Mouse (Mus musculus): ENCODE data around the gene Snrnp35. TPM values are rescaled to one million over a fixed set of nuclear protein-coding genes. Genes with fewer than 3 reads are reported as not detected.
A peak's percentile ranks its signal among the peaks of the same experiment; 100 is the strongest.
"Not testable (repeated sequence)": the region's sequence is repeated elsewhere in the genome, so short reads cannot be mapped to it uniquely, and the experiment has no call there.

The Snrnp35 gene
- polyA plus RNA-seq, 3 experiments from 2014 or later = 6.5 to 12.1 (median 9.7) TPM

DNA sequence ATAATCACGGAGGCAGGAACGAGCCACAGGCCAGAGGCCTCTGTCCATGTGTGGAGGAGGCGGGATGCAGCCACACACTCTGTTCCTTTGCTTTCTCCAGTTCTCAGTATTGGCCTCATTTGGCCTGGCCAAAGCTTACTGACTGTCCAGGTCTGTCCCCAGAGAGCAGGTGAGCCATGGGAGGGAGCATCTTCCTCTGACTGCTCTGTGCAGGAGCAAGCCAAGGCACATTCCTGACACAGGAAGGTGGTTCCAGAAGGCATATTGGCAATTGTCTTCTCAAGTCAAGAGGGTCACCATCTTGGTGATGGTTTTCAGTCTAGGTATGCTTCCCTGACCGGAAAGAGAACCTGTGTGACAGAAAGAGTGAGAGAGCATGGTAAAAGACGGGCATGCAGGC, 19.5 kb upstream of the Snrnp35 start:
- no peak for ATAC-seq

DNA sequence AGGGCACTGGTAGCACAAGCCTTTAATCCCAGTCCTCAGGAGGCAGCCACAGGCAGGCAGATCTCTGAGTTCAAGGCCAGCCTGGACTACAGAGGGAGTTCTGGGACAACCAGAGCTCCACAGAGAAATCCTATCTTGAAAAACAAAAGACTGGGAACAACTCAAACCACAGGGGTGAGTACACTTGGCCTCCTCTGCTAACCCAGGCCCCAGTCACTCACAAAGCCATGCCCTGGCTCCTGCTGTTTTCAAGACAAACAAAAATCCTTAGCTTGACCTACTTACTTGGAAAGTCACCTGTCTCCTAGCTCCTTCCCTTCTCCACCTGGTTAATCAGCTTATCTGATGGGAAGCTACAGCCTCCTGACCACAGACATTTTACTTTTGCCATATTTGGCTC, 18.0 kb upstream of the Snrnp35 start:
- no peak for ATAC-seq

GRCm38 (mm10) chr5:124467766-124468165, 15.2 kb upstream of the Snrnp35 start:
- no peak for ATAC-seq

- ATAC-seq = no peak
These were observed 14.6 kb upstream of the Snrnp35 start for GRCm38 (mm10) chr5:124468365-124468764.

DNA sequence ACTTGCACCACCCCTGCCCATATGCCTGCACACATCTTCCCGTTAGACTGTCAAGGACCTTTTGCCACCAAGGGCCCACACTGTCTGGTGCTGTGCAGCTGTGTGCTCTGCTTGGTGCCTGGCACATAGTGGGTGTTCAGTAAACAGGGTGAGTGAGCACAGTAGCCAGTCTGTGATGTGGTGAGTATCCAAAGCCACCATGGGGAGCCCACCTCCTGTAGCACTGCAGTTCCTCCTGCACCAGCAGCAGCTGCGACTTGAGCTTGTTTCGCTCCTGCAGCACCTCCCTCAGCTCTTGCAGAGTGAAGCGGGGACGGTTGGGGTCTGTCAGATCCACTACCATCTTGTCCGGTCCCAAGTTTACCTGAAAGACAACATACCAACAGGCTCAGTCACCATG, 13.4 kb upstream of the Snrnp35 start:
- no peak for ATAC-seq

GRCm38 (mm10) chr5:124470591-124471171, 12.3 kb upstream of the Snrnp35 start:
- ATAC-seq = no peak

- ATAC-seq = no peak
These were observed 4.1 kb upstream of the Snrnp35 start for GRCm38 (mm10) chr5:124478873-124479204.

DNA sequence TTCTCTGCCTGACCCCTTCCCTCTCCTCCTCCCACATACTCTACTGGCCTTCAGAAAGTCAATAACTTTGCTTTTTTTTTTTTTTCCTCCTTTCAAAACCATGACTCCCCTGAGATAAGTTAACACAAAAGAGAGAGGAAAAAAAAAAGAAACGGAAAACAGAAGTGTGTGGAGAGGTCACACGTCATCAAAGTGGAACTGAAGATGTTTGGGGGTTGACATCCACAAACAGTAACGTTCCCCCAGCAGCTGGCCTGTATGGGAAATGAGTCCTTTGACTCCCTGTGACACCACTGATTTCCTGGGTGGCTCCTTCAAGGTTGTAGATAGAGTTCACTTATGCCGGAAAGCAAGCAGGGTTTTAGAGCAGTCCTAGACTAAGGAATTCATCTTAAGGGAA, 2.8 kb upstream of the Snrnp35 start:
- no peak for ATAC-seq

GRCm38 (mm10) chr5:124481714-124482113, 1.2 kb upstream of the Snrnp35 start:
- no peak for ATAC-seq

DNA sequence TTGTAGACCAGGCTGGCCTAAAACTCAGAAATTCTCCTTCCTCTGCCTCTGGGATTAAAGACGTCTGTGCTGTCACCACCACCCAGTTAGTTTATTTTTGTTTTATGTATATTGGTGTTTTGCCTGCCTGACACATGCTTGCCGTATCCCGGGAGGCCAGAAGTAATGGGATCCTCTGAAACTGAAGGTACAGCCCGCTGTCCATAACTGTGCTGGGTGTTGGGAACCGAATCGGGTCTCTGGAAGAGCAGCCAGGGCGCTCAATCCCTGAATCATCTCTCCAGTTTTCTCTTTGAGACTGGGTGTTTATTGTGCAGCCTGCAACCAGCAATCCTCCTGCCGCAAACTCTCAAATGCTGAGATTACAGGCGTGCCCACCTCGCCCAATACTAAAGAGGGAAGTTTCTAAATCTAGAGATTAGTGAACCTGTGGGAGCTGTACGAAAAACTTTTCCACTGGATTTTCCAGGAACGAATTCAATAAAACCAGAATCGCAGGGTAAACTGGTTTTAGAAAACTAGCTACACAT, 433 bp upstream of the Snrnp35 start:
- ATAC-seq = no peak

GRCm38 (mm10) chr5:124483655-124484396, 892 bp downstream of the Snrnp35 start:
- ATAC-seq = peak; percentile 27

DNA sequence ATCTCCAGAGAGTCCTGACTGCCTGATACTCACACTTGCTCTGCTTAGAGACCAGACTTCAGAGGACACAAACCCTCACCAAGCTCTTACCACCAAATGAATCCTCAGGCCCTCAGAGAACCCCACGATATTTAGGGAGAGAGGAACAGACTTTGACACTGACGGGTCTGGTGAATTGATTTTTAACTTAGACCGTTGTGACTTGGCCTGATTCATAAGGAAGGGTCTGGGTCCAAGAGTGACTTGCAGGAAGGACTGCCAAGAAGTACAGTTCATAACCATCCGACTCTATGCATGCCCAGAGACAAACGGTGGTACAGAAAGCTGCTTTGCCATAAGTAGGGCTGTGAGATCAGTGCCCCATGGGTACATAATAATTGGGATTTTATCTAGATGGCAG, 2.7 kb downstream of the Snrnp35 start:
- no peak for ATAC-seq

DNA sequence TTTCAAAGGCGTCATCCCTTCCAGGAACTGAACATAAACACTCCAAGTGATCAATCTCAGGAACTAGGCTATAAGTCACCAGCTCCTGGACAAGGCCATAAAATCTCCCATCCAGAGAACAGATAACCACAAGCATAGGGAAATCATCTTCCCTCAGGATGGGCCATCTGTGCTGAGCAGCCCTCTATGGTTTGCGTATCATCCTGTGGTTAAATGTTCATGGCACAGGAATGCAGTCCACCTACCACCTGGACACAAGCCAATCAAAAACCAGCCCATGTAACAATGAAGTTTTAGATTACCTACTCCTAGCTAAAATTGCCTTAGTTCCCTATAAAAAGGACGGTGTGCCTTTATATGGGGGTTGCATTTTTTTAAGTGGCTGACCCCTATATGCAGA, 6.0 kb downstream of the Snrnp35 start:
- no peak for ATAC-seq

- ATAC-seq = no peak
These were observed 8.8 kb downstream of the Snrnp35 start for GRCm38 (mm10) chr5:124491732-124492131.

GRCm38 (mm10) chr5:124492618-124493017, 9.7 kb downstream of the Snrnp35 start:
- ATAC-seq = no peak

- ATAC-seq = no peak
These were observed 10.5 kb downstream of the Snrnp35 start for GRCm38 (mm10) chr5:124493455-124493854.

DNA sequence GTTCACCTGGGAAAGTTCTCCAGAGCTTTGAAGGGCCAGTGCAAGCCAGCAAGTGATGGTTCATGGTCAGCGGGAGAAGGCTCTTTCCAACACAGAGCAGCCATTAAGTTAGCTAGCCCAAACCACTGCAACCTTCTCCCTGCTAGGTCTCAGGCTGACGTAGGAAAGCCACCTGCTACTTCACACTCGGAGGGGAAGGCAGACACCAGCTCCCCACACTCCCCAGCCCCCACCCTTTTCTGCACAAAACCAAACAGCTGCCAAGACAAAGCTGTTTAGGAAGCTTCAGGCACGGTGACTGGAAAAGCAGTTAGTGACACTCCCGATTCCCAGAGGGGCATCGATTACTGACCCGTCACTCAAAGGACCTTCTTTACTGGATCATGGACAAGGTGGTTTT, 12.6 kb downstream of the Snrnp35 start:
- no peak for ATAC-seq

DNA sequence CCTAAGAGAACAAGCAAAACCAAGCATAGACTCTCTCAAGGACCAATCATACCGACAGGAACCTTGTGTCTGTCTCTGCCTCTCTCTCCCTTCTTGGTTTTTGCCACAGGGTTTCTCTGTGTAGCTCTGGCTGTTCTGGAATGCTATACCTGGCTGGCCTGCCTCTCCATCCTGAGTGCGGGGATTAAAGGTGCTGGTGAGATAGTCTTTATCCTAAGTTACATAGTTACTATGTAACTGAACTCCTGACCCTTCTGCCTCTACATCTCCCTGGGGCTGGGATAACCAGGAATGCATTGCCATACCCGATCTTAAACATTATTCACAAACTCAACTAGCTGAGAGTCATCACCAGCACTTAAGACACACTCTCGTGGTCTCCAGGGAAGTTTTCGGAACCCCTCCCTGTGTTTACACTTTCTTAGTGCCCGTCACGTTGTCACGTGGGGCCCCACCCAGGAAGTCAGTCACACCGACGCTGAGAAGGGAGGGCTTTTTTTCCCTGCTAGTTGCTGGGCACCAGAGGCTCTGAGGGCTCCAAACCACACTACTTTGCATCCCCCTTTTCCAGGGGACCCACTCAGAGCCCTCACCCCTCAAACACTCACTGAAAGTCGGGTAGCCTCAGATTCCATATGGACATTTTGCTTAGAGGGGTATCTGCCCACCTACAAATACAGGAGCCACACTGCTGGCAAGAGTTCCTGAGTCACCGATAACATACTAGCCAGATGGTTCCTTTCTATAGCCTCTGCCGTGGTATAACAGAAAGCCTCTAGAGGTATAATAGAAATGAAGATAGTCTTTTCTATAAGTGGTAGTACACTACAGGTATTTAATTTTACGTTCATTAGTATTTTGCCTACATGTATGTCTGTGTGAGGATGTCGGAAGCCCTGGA, 13.9 kb downstream of the Snrnp35 start:
- peak; percentile 96 for ATAC-seq

DNA sequence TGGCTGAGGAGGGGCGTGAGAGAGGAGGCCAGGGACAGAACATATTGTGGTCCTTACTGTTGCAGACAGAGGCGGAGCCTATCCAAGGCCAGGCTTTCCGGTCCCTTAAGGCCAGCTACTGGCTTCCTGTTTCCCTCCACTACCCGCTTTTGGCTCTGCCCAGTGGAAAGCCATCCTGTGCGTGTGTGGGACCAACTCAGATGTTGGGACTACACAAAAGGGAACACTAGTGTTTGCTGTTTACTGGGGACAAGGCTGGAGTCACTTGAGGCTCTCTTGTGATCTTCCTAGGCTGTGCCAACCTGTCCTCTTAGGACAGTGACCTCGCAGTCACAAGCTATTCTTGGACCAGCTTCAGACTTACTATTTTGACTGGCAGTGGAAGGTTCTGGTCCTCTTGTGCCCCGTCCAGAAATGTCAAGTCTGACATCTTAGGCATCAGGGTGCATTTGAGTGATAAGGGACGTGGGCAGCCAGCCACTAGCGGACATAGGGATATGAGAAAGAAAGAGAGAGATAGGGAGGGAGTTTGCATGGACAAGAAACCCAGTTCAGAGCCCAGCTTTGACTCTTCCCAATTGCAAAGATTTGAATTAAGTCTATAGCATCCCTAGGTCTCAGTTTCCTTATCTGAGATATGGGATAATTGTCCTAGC, 15.4 kb downstream of the Snrnp35 start:
- no peak for ATAC-seq

DNA sequence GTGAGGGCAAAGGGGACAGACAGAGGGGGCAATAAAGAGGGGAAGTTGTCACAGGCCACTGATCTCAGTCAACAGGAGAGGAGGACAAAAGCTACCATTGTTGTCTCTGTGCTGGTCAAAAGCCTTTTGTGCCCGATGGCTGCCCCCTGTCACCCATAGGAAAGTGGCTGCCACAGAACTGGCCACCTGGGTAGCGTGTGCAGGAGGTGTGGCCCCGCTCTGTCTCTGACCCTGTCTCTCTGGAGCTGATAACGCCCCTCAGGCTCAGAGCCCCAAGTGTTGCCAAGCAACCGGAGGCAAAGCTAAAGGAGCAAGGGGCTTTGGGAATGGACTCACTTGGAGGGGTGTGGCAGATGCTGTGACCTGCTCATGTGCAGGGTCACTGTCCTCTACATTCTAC, 16.1 kb downstream of the Snrnp35 start:
- ATAC-seq = no peak

- ATAC-seq = not testable (repeated sequence)
These were observed 17.1 kb downstream of the Snrnp35 start for GRCm38 (mm10) chr5:124500037-124500436.

GRCm38 (mm10) chr5:124500573-124500972, 17.6 kb downstream of the Snrnp35 start:
- ATAC-seq = no peak

DNA sequence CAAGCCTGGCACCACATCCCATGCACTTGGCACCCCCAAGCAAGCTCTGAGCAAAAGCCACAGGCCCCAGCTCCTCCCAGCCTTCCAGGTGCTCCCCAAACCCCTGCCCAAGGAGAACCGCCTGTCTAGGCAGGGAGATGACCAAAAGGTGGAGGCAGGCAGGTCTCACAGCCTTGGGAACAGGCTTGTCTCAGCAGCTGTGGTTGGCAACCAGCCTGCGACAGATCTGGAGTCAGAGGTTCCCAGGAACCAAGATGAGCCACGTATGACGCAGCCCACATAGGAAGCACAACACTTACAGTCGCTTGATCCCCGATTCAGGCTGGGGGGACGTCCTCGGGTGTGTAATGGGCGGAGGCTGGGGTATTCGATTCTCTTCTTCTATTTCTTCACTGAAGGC, 18.6 kb downstream of the Snrnp35 start:
- no peak for ATAC-seq

All from inflammation-experienced regulatory T-cells, adult 6 months (primary cell).